Mouse (Mus musculus) heart, embryonic 15.5 days (tissue): ENCODE results near the gene Zfp593. TPM values are rescaled to one million over a fixed set of nuclear protein-coding genes. Genes with fewer than 3 reads are reported as not detected.

Experiments used
- ATAC-seq: fragments of 200-750 bp; cut with Nextera tagmentation; replicated peaks from 2 replicates; pipeline ENCODE4 v1.8.0; 2017; ENCODE audit warnings: low read depth, moderate TSS enrichment; ENCODE audit not compliant: insufficient number of reproducible peaks, insufficient read depth, low FRiP score
- H3K27ac ChIP-seq: fragments of 300-500 bp; sonication (generic); 2 replicates; pipeline ENCODE4 v1.5.1; 2015; ENCODE audit warnings: mild to moderate bottlenecking, inconsistent platforms
- H3K27me3 ChIP-seq: fragments of 300-500 bp; sonication (generic); 2 replicates; pipeline ENCODE4 v1.6.1; 2015; ENCODE audit warnings: inconsistent platforms
- H3K36me3 ChIP-seq: fragments of 300-500 bp; sonication (generic); 2 replicates; pipeline ENCODE4 v1.6.1; 2015; ENCODE audit warnings: mild to moderate bottlenecking, inconsistent platforms
- H3K4me1 ChIP-seq: fragments of 300-500 bp; sonication (generic); replicated peaks from 2 replicates; pipeline ENCODE4 v1.6.1; 2015; ENCODE audit warnings: inconsistent platforms
- H3K4me2 ChIP-seq: fragments of 300-500 bp; sonication (generic); 2 replicates; pipeline ENCODE4 v1.6.1; 2015; ENCODE audit warnings: inconsistent platforms, mild to moderate bottlenecking, moderate library complexity
- H3K4me3 ChIP-seq: fragments of 300-500 bp; sonication (generic); 2 replicates; pipeline ENCODE4 v1.5.1; 2015; ENCODE audit warnings: mild to moderate bottlenecking, inconsistent platforms
- H3K9ac ChIP-seq: fragments of 300-500 bp; sonication (generic); 2 replicates; pipeline ENCODE4 v1.6.1; 2015; ENCODE audit warnings: mild to moderate bottlenecking, inconsistent platforms
- H3K9me3 ChIP-seq: fragments of 300-500 bp; sonication (generic); replicated peaks from 2 replicates; pipeline ENCODE4 v1.6.1; 2016; ENCODE audit warnings: inconsistent platforms
- WGBS: fragments of 180-500 bp; shearing (Covaris S2); methylation state at CpG from one replicate; pipeline ENCODE4 v1.1.7; 2015; ENCODE audit warnings: mixed read lengths; 5-methylcytosine and 5-hydroxymethylcytosine counted together
- polyA plus RNA-seq: library from polyadenylated mRNA; unstranded; fragments of >200 nt; fragmentation: Nextera tagmentation; extraction: Ambion mirVana; gene quantifications from 2 replicates; pipeline ENCODE4 v1.2.1, GENCODE M21; 2015

The Zfp593 gene
- polyA plus RNA-seq, 1 experiment from 2014 or later: 7.4 TPM

DNA sequence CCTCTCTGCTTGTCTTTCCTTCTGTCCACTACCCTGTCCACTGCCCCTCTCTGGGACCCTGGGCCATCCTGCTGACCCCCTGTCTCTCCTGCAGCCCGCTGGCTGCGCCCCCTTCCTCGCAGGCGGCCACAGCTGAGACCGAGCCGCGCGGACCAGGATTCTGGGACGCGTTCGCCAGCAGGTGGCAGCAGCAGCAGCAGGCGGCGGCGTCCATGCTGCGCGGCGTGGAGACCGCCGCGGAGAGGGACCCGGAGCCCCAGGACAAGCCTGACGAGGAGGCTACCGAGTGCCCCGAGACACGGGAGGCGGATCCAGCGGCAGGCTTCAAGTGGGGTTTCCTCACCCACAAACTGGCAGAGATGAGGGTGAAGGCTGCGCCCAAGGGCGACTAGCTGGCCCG, 4.3 kb upstream of the Zfp593 start:
- Histone ChIP-seq H3K36me3 (no peaks in the 10 kb centered on the region), H3K4me3 (peak overlapping the region; percentile 55), H3K9ac (peak overlapping the region; percentile 46), H3K27me3 (peaks cover 61% of the 10 kb centered on the region), H3K4me1 (peaks cover 61% of the 10 kb centered on the region), H3K27ac (no peak overlapping the region), H3K4me2 (peak overlapping the region; percentile 94), H3K9me3 (no peaks in the 10 kb centered on the region)
- no peak for ATAC-seq
- WGBS: 2% methylated on average over 30 of the region's 30 CpGs

GRCm38 (mm10) chr4:134246719-134247258, 1.4 kb upstream of the Zfp593 start, which contains the start of gene Gm30191:
Gene Gm30191 (plus strand): TSS chr4:134246935.
- H3K27ac ChIP-seq: no peak within 1 kb of the TSS
- H3K36me3 ChIP-seq: no peaks in the 10 kb centered on the region
- ATAC-seq: no peak
- peak within 1 kb of the TSS; percentile 69 for H3K9ac ChIP-seq
- H3K4me3 ChIP-seq: peak within 1 kb of the TSS; percentile 66
- peaks cover 43% of the 10 kb centered on the region for H3K4me1 ChIP-seq
- no peaks in the 10 kb centered on the region for H3K9me3 ChIP-seq
- WGBS: 75% methylated on average over 7 of the region's 7 CpGs
- peaks cover 45% of the 10 kb centered on the region for H3K27me3 ChIP-seq
- peak within 1 kb of the TSS; percentile 93 for H3K4me2 ChIP-seq

DNA sequence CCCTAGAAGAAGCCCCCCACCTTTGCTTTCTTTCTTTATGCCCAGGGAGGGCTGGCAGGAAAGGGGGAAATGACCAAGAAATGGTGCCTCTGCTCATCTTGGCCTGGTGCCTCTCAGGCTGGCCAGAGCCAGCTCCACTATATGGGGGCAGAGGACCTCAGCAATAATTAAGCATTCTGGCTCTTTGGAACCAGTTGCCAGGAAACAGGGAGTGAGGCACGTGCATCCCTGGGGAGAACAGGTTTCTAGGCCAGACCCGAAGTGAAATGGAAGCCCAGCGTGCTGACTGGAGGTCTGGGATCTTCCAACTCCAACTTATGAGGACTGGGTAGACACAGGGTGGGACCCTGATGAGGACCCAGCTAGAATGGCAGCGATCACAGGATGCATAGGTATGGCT, 864 bp upstream of the Zfp593 start:
- Histone ChIP-seq H3K4me2 (no peak overlapping the region), H3K4me1 (peaks cover 38% of the 10 kb centered on the region), H3K4me3 (no peak overlapping the region), H3K9me3 (no peaks in the 10 kb centered on the region), H3K9ac (no peak overlapping the region), H3K27ac (no peak overlapping the region), H3K36me3 (no peaks in the 10 kb centered on the region), H3K27me3 (peaks cover 40% of the 10 kb centered on the region)
- 42% methylated on average over 4 of the region's 4 CpGs for WGBS
- no peak for ATAC-seq

DNA sequence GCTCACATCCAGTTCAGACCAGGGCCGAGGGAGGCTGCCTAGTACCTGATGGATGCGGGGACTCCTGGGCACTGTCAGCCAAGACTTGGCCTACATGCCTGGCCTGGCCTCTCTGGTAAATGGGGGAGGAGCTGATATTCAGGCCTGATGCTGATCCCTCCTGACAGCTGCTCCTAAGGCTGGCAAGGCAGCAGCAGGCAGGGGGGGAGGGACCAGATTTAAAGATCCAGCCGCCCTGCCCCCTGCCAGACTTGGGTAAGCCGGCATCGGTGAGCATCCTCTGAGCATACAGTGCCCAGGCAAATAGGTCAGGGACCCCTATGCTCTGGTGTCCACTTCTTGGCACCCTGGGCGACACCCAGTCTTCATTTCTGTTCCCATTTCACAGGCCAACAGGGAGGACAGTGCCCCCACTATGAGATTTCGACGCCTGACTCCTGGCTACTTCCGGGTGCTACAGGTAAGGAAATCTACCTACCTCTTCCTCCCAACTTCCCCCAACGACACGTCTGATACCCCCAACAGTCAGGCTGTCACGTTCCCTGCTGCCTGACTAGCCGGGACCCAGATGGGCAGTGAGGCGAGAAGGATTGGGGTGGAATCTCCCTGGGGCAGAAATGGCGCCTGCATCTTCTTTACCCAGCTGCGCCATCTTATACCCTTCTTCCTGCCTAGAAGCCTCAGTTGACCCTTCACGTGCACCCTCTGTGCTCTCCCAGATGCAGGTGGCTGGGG, 1.7 kb downstream of the Zfp593 start, which contains the start of gene E130218I03Rik:
Gene E130218I03Rik, plus strand, starts transcription at position 147 of the 735 bp plus-strand sequence.
- Histone ChIP-seq H3K9ac (peak within 1 kb of the TSS; percentile 69; the same call in 1 of the 2 replicates), H3K27me3 (peaks cover 22% of the 10 kb centered on the region), H3K4me2 (peak within 1 kb of the TSS; percentile 93), H3K9me3 (no peaks in the 10 kb centered on the region), H3K4me1 (peaks cover 20% of the 10 kb centered on the region), H3K36me3 (no peaks in the 10 kb centered on the region), H3K4me3 (peak within 1 kb of the TSS; percentile 66), H3K27ac (no peak within 1 kb of the TSS)
- 93% methylated on average over 17 of the region's 17 CpGs for WGBS
- ATAC-seq: no peak

DNA sequence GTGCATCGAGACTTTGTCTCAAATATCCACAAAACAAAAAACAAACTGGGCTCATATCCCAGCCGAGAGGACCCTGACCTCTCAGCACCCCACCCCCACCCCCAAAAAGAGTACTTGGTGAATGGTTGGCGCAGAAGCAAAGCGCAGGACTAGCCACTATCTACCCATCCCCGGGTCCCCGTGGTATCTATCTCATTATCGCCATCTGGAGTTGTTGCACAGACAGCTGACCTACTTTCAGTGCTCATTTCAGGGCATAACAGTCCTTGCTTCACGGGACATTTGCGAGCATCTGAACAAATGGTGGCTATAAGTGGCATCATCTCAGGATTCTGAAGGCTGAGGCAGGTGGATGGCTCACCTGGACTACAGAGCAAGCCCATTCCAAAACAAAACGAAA, 6.7 kb downstream of the Zfp593 start:
- no peaks in the 10 kb centered on the region for H3K9me3 ChIP-seq
- H3K36me3 ChIP-seq: no peaks in the 10 kb centered on the region
- peaks cover 13% of the 10 kb centered on the region for H3K4me1 ChIP-seq
- peak overlapping the region; percentile 74 for H3K4me2 ChIP-seq
- H3K4me3 ChIP-seq: peak overlapping the region; percentile 44
- H3K27ac ChIP-seq: no peak overlapping the region
- no peak for ATAC-seq
- H3K9ac ChIP-seq: no peak overlapping the region
- WGBS: 11% methylated on average over 10 of the region's 10 CpGs
- H3K27me3 ChIP-seq: peaks cover 11% of the 10 kb centered on the region

DNA sequence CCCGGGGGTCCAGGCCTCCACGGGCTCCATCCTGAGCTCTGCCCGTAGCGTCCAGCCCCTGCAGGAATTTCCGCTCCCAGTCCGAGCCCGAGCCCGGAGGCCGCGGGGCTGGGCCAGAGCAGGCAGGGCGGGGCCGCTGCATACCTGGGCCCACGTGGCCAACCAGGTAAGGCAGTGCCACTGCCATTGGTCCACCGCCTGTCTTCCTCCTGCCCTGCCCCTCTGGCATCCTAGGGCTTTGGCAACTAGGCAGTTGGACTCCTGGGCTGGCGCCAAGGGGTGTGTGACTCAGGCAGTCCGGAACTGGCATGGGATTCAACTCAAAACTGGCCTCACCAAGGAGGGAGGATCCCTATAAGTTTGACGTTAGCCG, 7.1 kb downstream of the Zfp593 start, which contains the start of gene Cnksr1:
Gene Cnksr1, minus strand, starts transcription at position 121 of the 373 bp plus-strand sequence.
- Histone ChIP-seq H3K4me1 (peaks cover 13% of the 10 kb centered on the region), H3K27me3 (peaks cover 11% of the 10 kb centered on the region), H3K9me3 (no peaks in the 10 kb centered on the region), H3K4me2 (peak within 1 kb of the TSS; percentile 74), H3K4me3 (peak within 1 kb of the TSS; percentile 44), H3K9ac (peak within 1 kb of the TSS; percentile 32), H3K27ac (no peak within 1 kb of the TSS), H3K36me3 (no peaks in the 10 kb centered on the region)
- ATAC-seq: peak; percentile 62
- 1% methylated on average over 18 of the region's 18 CpGs for WGBS

- Histone ChIP-seq H3K36me3 (no peaks in the 10 kb centered on the region), H3K4me3 (peak overlapping the region; percentile 44), H3K9ac (peak overlapping the region; percentile 32), H3K4me2 (peak overlapping the region; percentile 74), H3K4me1 (peaks cover 13% of the 10 kb centered on the region), H3K27ac (no peak overlapping the region), H3K27me3 (peaks cover 11% of the 10 kb centered on the region), H3K9me3 (no peaks in the 10 kb centered on the region)
- no peak for ATAC-seq
- WGBS: 26% methylated on average over 19 of the region's 19 CpGs
Observed at GRCm38 (mm10) chr4:134237582-134238278, 7.7 kb downstream of the Zfp593 start.

GRCm38 (mm10) chr4:134234876-134235275, 10.5 kb downstream of the Zfp593 start:
- Histone ChIP-seq H3K36me3 (no peaks in the 10 kb centered on the region), H3K27me3 (peaks cover 11% of the 10 kb centered on the region)

GRCm38 (mm10) chr4:134230431-134230830, 15.0 kb downstream of the Zfp593 start:
- Histone ChIP-seq H3K36me3 (no peaks in the 10 kb centered on the region), H3K4me2 (no peak overlapping the region), H3K9me3 (no peaks in the 10 kb centered on the region), H3K27me3 (peaks cover 5% of the 10 kb centered on the region; the same call in 1 of the 2 replicates), H3K4me3 (no peak overlapping the region), H3K9ac (no peak overlapping the region), H3K27ac (no peak overlapping the region), H3K4me1 (no peaks in the 10 kb centered on the region)
- no peak for ATAC-seq
- 23% methylated on average over 8 of the region's 8 CpGs for WGBS

More at GRCm38 (mm10) chr4:134234876-134235275, 10.5 kb downstream of the Zfp593 start:
- Histone ChIP-seq H3K27ac (no peak overlapping the region), H3K4me3 (no peak overlapping the region), H3K4me2 (no peak overlapping the region), H3K9ac (no peak overlapping the region), H3K4me1 (peaks cover 13% of the 10 kb centered on the region), H3K9me3 (no peaks in the 10 kb centered on the region)
- 57% methylated on average over 5 of the region's 5 CpGs for WGBS
- ATAC-seq: no peak

GRCm38 (mm10) chr4:134227194-134227593, 18.2 kb downstream of the Zfp593 start, which contains the start of gene Catsper4:
Gene Catsper4 (minus strand): TSS chr4:134227383.
- Histone ChIP-seq H3K27ac (no peak within 1 kb of the TSS), H3K4me3 (no peak within 1 kb of the TSS), H3K36me3 (no peaks in the 10 kb centered on the region), H3K9ac (no peak within 1 kb of the TSS), H3K9me3 (no peaks in the 10 kb centered on the region), H3K27me3 (0 out of 2 replicates have a peak, but pooled peaks cover 2% of the 10 kb centered on the region), H3K4me1 (no peaks in the 10 kb centered on the region), H3K4me2 (no peak within 1 kb of the TSS)
- ATAC-seq: no peak
- 64% methylated on average over 8 of the region's 8 CpGs for WGBS
